Mouse (Mus musculus) neural tube, embryonic 13.5 days (tissue): ENCODE results near the gene Enah. TPM values are rescaled to one million over a fixed set of nuclear protein-coding genes. Genes with fewer than 3 reads are reported as not detected.

Experiments used
- ATAC-seq: fragments of 200-750 bp; cut with Nextera tagmentation; 2 replicates; pipeline ENCODE4 v1.8.0; 2017; ENCODE audit warnings: low read depth, mild to moderate bottlenecking, moderate TSS enrichment, moderate library complexity
- H3K27ac ChIP-seq: fragments of 300-500 bp; sonication (generic); replicated peaks from 2 replicates; pipeline ENCODE4 v1.5.1; 2015; ENCODE audit warnings: moderate library complexity, mild to moderate bottlenecking, inconsistent platforms
- H3K27me3 ChIP-seq: fragments of 300-500 bp; sonication (generic); 2 replicates; pipeline ENCODE4 v1.6.1; 2015; ENCODE audit warnings: mild to moderate bottlenecking, inconsistent platforms
- H3K36me3 ChIP-seq: fragments of 300-500 bp; sonication (generic); 2 replicates; pipeline ENCODE4 v1.6.1; 2015; ENCODE audit warnings: mild to moderate bottlenecking, inconsistent platforms
- H3K4me1 ChIP-seq: fragments of 300-500 bp; sonication (generic); replicated peaks from 2 replicates; pipeline ENCODE4 v1.6.1; 2015; ENCODE audit warnings: inconsistent platforms
- H3K4me2 ChIP-seq: fragments of 300-500 bp; sonication (generic); 2 replicates; pipeline ENCODE4 v1.6.1; 2015; ENCODE audit warnings: inconsistent platforms, mild to moderate bottlenecking, moderate library complexity
- H3K4me3 ChIP-seq: fragments of 300-500 bp; sonication (generic); 2 replicates; pipeline ENCODE4 v1.5.1; 2015; ENCODE audit warnings: mild to moderate bottlenecking, inconsistent platforms
- H3K9ac ChIP-seq: fragments of 300-500 bp; sonication (generic); 2 replicates; pipeline ENCODE4 v1.6.1; 2015; ENCODE audit warnings: moderate library complexity, mild to moderate bottlenecking, inconsistent platforms
- H3K9me3 ChIP-seq: fragments of 300-500 bp; sonication (generic); 2 replicates; pipeline ENCODE4 v1.6.1; 2016; ENCODE audit warnings: inconsistent platforms
- WGBS: fragments of 180-500 bp; shearing (Covaris S2); methylation state at CpG from one replicate; pipeline ENCODE4 v1.1.7; 2015; 5-methylcytosine and 5-hydroxymethylcytosine counted together
- polyA plus RNA-seq: library from polyadenylated mRNA; unstranded; fragments of >200 nt; fragmentation: Nextera tagmentation; extraction: Ambion mirVana; gene quantifications from 2 replicates; pipeline ENCODE4 v1.2.1, GENCODE M21; 2015

The Enah gene
- polyA plus RNA-seq, 1 experiment from 2014 or later, result 35.6 TPM

DNA sequence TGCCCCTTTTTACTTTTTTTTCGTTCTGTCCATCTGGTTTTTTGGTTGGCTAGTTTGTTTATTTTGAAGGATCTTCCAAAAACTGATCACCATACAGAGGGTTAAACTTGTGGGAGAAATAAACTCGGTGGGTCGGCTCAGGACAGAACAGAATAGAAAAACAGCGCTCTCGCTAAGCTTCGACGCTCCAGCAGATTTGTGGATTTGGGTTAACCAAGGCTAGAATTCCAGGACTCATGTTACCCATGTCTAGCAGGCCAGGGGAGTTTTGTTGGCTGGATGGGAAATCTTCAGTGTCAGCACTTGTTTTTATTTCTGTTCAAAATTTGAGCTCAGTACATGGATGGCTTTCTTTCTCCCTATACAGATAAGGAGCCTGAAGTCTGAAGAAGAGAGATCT lies 30.0 kb upstream of the Enah start:
- 79% methylated on average over 7 of the region's 7 CpGs for WGBS
- Histone ChIP-seq H3K9me3 (no peaks in the 10 kb centered on the region), H3K36me3 (no peaks in the 10 kb centered on the region), H3K4me2 (no peak overlapping the region), H3K9ac (no peak overlapping the region), H3K4me1 (peaks cover 18% of the 10 kb centered on the region), H3K27me3 (no peaks in the 10 kb centered on the region), H3K4me3 (no peak overlapping the region), H3K27ac (no peak overlapping the region)
- no peak for ATAC-seq

DNA sequence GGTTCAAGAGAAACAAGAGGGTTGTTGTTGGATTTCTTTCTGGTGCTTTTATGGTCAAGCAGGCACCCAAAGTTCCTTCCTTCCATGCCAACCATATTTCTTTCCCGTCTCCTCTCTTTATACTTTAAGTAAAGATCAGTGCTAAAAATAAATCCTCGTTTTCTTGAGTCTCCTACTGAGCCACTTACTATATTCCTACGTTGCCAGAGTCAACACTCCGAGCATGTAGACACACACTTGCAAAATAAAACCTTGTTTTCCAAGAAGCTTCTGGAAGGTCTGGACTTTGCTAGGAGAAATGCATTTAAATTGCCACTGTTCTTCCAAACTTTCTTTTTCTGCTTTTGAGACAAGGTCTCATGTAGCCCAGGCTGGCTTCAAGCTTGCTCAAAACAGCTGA lies 28.3 kb upstream of the Enah start:
- no peak overlapping the region for H3K27ac ChIP-seq
- H3K9ac ChIP-seq, result no peak overlapping the region
- no peak overlapping the region for H3K4me3 ChIP-seq
- H3K4me2 ChIP-seq, result no peak overlapping the region
- WGBS, result 83% methylated on average over 4 of the region's 4 CpGs
- H3K27me3 ChIP-seq, result no peaks in the 10 kb centered on the region
- no peak for ATAC-seq
- H3K36me3 ChIP-seq, result no peaks in the 10 kb centered on the region
- no peaks in the 10 kb centered on the region for H3K9me3 ChIP-seq
- peaks cover 15% of the 10 kb centered on the region for H3K4me1 ChIP-seq

DNA sequence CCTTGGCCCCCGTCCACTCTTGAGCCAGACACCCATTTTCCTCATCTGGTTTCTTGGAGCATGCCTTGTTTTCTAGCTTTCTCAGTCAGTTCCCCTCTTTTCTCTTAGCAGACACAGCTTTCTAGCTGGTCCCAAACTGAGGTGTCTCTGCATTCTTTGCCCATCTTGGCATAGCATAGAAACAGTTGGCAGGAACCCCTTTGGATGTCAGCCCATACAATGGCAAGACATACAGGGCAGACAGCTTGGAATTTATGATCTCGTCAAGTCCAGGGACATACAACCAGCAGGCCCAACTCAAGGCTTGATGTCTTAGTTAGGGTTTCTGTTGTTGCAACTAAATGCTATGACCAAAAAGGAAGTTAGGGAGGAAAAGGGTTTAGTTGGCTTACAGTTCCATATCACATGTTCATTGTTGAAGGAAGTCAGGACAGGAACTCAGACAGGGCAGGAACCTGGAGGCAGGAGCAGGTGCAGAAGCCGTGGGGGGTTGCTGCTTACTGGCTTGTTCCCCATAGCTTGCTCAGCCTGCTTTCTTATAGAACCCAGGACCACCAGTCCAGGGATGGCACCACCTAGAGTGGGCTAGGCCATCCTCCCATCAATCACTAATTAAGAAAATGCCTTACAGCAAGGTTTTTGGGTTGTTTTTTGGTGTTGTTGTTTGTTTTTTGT lies 27.4 kb upstream of the Enah start:
- Histone ChIP-seq H3K36me3 (no peaks in the 10 kb centered on the region), H3K27ac (no peak overlapping the region), H3K4me2 (no peak overlapping the region), H3K27me3 (no peaks in the 10 kb centered on the region), H3K9me3 (no peaks in the 10 kb centered on the region), H3K4me3 (no peak overlapping the region), H3K4me1 (peaks cover 9% of the 10 kb centered on the region; the same call in 1 of the 2 replicates), H3K9ac (no peak overlapping the region)
- no peak for ATAC-seq
- WGBS, result 89% methylated on average over 3 of the region's 3 CpGs

DNA sequence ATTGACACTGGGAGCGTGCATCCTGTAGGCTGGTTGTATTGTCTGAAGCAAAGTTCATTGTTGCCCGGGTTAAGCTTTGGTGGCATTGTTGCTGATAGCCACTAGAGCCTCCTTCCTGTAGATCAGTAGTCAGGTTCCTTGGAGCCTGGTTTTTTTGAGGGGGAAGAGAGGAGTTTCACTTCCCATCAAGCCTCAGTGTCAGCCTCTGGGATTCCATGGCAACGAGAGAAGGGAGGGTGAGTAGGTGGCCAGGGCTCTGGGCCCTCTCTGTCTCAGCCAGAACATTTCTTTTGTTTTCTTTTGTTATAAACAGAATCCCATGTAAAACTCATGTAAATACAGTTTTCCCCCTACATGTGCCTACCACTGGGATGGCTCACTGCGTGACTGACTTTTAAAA lies 25.4 kb upstream of the Enah start:
- H3K27me3 ChIP-seq, result no peaks in the 10 kb centered on the region
- H3K9ac ChIP-seq, result no peak overlapping the region
- H3K9me3 ChIP-seq, result no peaks in the 10 kb centered on the region

DNA sequence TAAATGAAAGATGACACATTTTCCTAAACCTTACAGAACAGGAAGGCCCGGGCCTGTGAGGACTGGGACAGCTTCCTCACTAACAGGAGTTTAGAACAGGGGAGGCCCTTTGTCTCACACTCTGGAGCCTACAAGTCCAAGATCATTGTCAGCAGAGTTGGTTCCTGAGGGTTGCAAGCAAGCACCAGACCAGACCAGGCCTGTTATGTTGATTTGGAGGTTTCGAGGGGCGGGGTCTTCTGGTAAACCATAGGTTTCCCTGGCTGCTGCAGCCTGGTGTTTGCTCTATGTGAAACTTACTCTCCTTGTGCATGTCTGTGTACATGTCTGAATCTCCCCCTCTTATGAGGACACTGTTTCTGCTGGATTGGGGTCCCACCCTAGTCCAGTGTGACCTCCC lies 20.7 kb upstream of the Enah start:
- Histone ChIP-seq H3K36me3 (no peaks in the 10 kb centered on the region), H3K4me1 (peaks cover 5% of the 10 kb centered on the region; the same call in 1 of the 2 replicates), H3K9me3 (0 out of 2 replicates have a peak, but pooled peaks cover 4% of the 10 kb centered on the region), H3K9ac (no peak overlapping the region), H3K4me2 (no peak overlapping the region), H3K27me3 (no peaks in the 10 kb centered on the region), H3K4me3 (no peak overlapping the region), H3K27ac (no peak overlapping the region)
- 86% methylated on average over 3 of the region's 3 CpGs for WGBS
- no peak for ATAC-seq

More for the DNA sequence above, 25.4 kb upstream of the Enah start:
- 40% methylated on average over 4 of the region's 4 CpGs for WGBS
- no peak overlapping the region for H3K27ac ChIP-seq
- H3K4me3 ChIP-seq, result no peak overlapping the region
- H3K4me1 ChIP-seq, result peaks cover 9% of the 10 kb centered on the region; the same call in 1 of the 2 replicates
- no peak for ATAC-seq
- H3K4me2 ChIP-seq, result no peak overlapping the region
- no peaks in the 10 kb centered on the region for H3K36me3 ChIP-seq

DNA sequence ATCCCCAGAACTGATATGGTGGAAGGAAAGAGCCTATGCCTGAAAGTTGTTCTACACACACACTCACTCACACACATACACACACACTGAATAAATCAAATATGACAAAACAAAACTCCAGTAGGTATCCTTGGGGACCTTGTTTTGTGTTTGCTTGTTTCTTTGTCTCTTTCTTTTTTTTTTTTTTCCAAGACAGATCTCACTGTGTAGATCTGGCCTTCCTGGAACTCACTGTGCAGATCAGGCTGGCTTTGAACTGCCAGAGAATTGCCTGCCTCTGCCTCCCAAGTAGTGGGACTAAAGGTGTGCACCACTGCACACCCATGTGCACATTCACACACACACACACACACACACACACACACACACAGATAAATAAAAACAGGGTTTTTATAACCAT lies 12.0 kb upstream of the Enah start:
- no peak for ATAC-seq
- no peaks in the 10 kb centered on the region for H3K27me3 ChIP-seq
- H3K27ac ChIP-seq, result no peak overlapping the region
- H3K36me3 ChIP-seq, result no peaks in the 10 kb centered on the region
- H3K9ac ChIP-seq, result no peak overlapping the region
- no peak overlapping the region for H3K4me2 ChIP-seq
- no peaks in the 10 kb centered on the region for H3K9me3 ChIP-seq
- no peak overlapping the region for H3K4me3 ChIP-seq
- no peaks in the 10 kb centered on the region for H3K4me1 ChIP-seq

DNA sequence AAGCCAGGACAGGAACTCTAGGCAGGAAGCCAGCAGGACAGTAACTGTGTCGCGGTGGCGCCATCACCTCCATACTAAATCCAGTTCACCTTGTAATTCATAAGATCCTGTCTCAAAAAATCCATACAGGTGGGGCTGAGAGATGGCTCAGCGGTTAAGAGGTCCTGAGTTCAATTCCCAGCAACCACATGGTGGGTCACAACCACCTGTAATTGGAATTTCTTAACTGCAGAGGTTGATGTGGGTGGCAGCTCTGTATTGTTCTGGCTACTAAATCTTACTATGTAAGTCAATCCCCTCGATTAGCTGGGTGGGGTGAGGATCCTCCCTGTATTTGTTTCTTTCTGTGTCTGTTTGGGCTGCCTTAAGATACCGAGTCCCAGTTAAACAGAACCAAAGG lies 11.3 kb upstream of the Enah start:
- Histone ChIP-seq H3K4me1 (0 out of 2 replicates have a peak, but pooled peaks cover 4% of the 10 kb centered on the region), H3K27ac (no peak overlapping the region), H3K36me3 (no peaks in the 10 kb centered on the region), H3K4me2 (no peak overlapping the region), H3K9ac (no peak overlapping the region), H3K27me3 (no peaks in the 10 kb centered on the region), H3K4me3 (no peak overlapping the region), H3K9me3 (no peaks in the 10 kb centered on the region)
- ATAC-seq, result no peak
- WGBS, result 81% methylated on average over 6 of the region's 6 CpGs

DNA sequence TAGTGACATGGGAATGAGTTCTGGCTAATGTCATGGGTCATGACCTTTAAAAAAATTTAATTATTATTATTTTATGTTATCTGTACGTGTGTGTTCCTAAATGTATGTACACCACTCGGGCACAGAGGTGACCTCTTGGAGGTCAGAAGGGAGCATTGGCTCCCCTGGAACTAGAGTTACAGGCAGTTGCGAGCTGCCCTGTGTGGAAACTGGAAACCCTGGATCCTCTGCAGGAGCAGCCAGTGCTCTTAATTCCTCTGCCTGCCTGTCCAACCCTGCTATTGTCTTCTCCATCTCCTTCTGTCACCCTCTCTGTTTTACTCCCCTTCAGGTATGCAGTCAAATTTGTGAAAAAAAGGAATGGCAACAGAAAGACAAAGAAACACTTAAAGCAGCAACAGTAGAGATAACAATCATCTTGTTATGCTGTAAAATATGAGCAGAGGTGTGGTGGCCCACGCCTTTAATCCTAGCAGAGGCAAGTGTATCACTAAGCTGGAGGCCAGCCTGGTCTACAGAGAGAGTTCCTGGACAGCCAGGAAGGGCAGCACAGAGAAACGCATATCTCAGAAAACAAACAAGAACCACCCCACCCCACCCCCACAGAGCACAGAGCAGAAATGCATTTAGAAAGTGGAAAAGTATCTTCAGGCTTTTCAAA lies 10.3 kb upstream of the Enah start:
- no peak overlapping the region for H3K4me3 ChIP-seq
- 74% methylated on average over 5 of the region's 5 CpGs for WGBS
- no peak overlapping the region for H3K9ac ChIP-seq
- no peak overlapping the region for H3K4me2 ChIP-seq
- ATAC-seq, result no peak
- H3K4me1 ChIP-seq, result 0 out of 2 replicates have a peak, but pooled peaks cover 7% of the 10 kb centered on the region
- no peak overlapping the region for H3K27ac ChIP-seq
- H3K27me3 ChIP-seq, result no peaks in the 10 kb centered on the region
- no peaks in the 10 kb centered on the region for H3K9me3 ChIP-seq
- no peaks in the 10 kb centered on the region for H3K36me3 ChIP-seq

DNA sequence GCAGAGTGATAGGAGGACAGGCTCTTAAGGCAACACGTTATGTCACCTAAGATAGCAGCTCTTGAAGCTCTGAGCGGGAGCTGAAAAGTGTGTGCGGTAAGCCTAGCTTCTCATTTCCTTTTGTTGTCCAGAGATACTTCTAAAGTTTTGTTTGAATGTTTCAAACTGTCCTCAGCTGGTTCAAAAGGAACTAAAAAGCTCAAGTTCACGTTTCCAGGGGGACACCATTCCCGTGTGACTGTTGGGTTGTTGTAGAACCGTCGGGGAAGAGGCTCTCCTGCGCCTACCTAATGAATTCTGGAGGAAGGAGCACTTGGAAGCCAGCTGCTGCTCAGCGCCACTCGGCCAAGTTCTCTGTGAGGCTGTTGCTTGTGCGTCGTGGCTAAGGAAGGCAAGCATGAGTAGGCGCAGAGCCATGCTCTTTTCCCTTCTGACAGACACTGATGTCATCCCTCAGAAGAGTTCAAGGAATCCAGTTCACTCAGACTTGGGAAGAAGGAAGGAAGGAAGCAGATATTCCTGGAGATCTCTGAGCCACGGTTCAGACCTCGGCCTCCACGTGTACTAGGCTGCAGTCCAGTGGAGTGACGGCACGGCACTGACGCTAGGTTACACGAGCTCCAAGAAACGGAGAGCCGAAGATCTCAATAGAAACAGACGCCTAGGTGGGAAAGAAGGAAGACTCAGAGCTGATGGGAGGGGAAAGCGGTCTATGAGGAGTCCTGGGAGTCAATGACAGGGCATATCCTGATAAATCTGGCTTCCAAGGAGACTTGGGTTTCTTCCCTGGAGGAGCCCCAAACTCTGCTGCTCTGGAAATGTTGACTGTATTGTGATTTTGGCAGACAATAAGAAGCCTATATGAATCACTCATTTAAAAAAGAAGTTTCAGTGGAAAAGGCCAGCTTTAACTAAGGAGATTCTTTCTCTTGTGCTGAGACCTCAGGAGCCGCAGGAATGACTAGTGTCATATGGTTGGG lies 8.7 kb upstream of the Enah start:
- 83% methylated on average over 25 of the region's 25 CpGs for whole genome bisulfite sequencing
- no peak overlapping the region for H3K4me2 ChIP-seq
- no peaks in the 10 kb centered on the region for H3K27me3 ChIP-seq
- H3K27ac ChIP-seq, result no peak overlapping the region
- no peak for ATAC-seq
- no peaks in the 10 kb centered on the region for H3K9me3 ChIP-seq
- no peak overlapping the region for H3K4me3 ChIP-seq
- H3K9ac ChIP-seq, result no peak overlapping the region
- 0 out of 2 replicates have a peak, but pooled peaks cover 7% of the 10 kb centered on the region for H3K4me1 ChIP-seq
- no peaks in the 10 kb centered on the region for H3K36me3 ChIP-seq

DNA sequence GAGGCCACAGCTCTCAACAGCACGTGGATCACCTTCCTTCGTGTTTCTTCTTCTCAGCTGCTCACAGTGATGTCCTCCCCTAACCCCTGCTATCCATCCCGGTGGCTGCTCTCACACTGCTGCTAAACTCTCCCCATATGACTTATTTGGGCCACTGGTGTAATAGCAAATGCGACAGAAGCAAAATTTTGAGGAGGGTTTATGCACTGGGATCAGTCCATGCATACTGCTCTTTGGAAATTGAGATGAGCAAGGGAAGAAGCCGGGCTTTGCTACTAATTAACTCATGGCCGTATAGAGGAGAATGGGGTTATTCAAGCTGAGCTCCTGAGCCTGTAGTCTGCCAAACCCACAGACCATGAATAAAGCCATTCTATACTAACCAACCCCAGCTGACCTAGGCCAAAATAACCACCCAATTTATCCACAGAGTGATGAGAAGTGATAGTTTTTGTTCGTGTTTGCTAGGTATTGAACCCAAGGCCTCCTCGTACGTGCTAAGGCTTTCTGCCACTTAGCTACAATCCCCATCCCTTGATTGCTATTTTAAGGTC lies 7.7 kb upstream of the Enah start:
- Histone ChIP-seq H3K27me3 (no peaks in the 10 kb centered on the region), H3K4me1 (0 out of 2 replicates have a peak, but pooled peaks cover 7% of the 10 kb centered on the region), H3K9ac (no peak overlapping the region), H3K27ac (no peak overlapping the region), H3K4me2 (no peak overlapping the region), H3K9me3 (no peaks in the 10 kb centered on the region), H3K4me3 (no peak overlapping the region), H3K36me3 (no peaks in the 10 kb centered on the region)
- 61% methylated on average over 9 of the region's 9 CpGs for WGBS
- ATAC-seq, result no peak

DNA sequence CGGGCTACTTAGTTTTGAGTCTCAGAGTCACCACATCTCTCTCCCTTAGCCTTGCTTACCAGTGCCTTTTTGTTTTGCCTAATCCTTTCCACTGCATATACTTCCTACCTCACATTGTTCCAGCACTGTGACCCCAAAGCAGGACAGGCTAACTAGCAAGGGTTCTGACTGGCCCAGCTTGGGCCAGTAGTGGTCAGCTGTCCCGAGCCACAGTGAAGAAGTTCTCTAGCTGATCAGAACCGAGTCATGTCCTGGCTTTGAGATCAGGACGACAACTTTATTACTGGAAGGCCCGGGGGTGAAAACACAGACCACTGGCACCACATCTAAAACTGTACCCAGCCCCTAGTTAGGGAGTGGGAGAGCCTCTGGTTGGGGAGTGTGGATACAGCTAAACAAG lies 7.0 kb upstream of the Enah start:
- no peak overlapping the region for H3K27ac ChIP-seq
- H3K4me3 ChIP-seq, result no peak overlapping the region
- 83% methylated on average over 5 of the region's 5 CpGs for WGBS
- no peak for ATAC-seq
- no peaks in the 10 kb centered on the region for H3K36me3 ChIP-seq
- H3K4me1 ChIP-seq, result 0 out of 2 replicates have a peak, but pooled peaks cover 10% of the 10 kb centered on the region
- no peaks in the 10 kb centered on the region for H3K27me3 ChIP-seq
- no peak overlapping the region for H3K4me2 ChIP-seq
- no peak overlapping the region for H3K9ac ChIP-seq
- no peaks in the 10 kb centered on the region for H3K9me3 ChIP-seq

DNA sequence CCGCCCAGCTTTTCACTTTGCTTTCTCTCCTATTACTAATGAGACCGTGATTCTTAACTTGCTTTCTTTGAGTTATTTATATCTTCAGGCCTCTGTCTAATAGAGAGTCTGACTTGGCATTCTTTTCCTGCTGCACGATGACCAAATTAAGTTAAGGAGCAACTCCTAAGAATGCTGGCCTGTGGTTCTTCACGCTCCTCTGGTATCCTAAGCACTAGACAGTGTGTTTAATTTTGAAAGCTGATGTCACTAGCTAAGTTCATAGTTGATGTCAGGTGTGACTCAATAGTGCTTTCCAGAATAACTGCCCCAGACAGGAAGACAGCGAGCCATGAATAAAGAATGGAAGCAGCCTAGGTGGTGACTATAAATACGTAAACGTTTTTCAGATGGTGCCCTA lies 6.3 kb upstream of the Enah start:
- Histone ChIP-seq H3K27me3 (no peaks in the 10 kb centered on the region), H3K9ac (no peak overlapping the region), H3K9me3 (no peaks in the 10 kb centered on the region), H3K4me3 (no peak overlapping the region), H3K36me3 (no peaks in the 10 kb centered on the region), H3K27ac (no peak overlapping the region), H3K4me1 (peaks cover 17% of the 10 kb centered on the region), H3K4me2 (no peak overlapping the region)
- 59% methylated on average over 7 of the region's 7 CpGs for WGBS
- ATAC-seq, result no peak
